Mouse (Mus musculus): ENCODE measurements at regions not wholly inside any gene's neighbourhood (a gene's known extent, or its start where the extent isn't known, plus 50 kb on each side); places are given as distances from the start of the nearest gene placed in this dataset.

- no peaks in the 10 kb centered on the region for H3K36me3 ChIP-seq
- H3K27ac ChIP-seq, result no peak overlapping the region
- 49% methylated on average over 1 of the region's 1 CpGs for WGBS
- no peak overlapping the region for H3K4me3 ChIP-seq (replicated peaks)
- no peaks in the 10 kb centered on the region for H3K27me3 ChIP-seq (replicated peaks)
- no peak overlapping the region for H3K4me2 ChIP-seq (replicated peaks)
- no peaks in the 10 kb centered on the region for H3K4me1 ChIP-seq (replicated peaks)
- H3K9ac ChIP-seq, result no peak overlapping the region
- H3K9me3 ChIP-seq, result no peaks in the 10 kb centered on the region
- no peak for ATAC-seq
Observed at GRCm38 (mm10) chr13:118985285-118985684, 315.7 kb downstream of the Fgf10 start.

- no peak overlapping the region for H3K27ac ChIP-seq
- no peaks in the 10 kb centered on the region for H3K36me3 ChIP-seq
- H3K4me1 ChIP-seq (replicated peaks), result no peaks in the 10 kb centered on the region
- no peak overlapping the region for H3K4me2 ChIP-seq (replicated peaks)
- WGBS, result 72% methylated on average over 6 of the region's 6 CpGs
- H3K9me3 ChIP-seq, result no peaks in the 10 kb centered on the region
- ATAC-seq, result no peak
- no peak overlapping the region for H3K4me3 ChIP-seq (replicated peaks)
- no peaks in the 10 kb centered on the region for H3K27me3 ChIP-seq (replicated peaks)
- no peak overlapping the region for H3K9ac ChIP-seq
Observed at GRCm38 (mm10) chr13:119025305-119025975, 355.8 kb downstream of the Fgf10 start.

DNA sequence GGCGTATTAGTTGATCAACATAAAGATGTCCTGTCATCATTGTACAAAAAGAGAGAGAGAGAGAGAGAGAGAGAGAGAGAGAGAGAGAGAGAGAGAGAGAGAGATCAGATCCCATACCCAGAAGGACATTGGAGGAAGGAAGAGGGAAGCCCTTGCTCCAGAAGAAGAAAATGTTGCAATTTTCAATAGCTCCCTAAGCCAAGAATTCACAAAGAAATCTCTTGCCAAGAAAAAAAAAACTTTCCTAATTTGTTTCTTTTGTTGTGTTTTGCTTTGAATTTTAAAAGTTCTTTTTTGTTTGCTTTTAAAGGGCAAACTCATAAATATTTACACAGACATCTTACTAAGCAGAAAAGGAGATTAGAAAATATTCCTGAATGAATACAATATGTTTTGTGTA is 370.0 kb downstream of the Fgf10 start:
- H3K36me3 ChIP-seq, result no peaks in the 10 kb centered on the region
- H3K9ac ChIP-seq, result no peak overlapping the region
- no peaks in the 10 kb centered on the region for H3K27me3 ChIP-seq (replicated peaks)
- ATAC-seq, result no peak
- no peaks in the 10 kb centered on the region for H3K4me1 ChIP-seq (replicated peaks)
- no peak overlapping the region for H3K27ac ChIP-seq
- H3K4me3 ChIP-seq (replicated peaks), result no peak overlapping the region
- no peaks in the 10 kb centered on the region for H3K9me3 ChIP-seq
- no peak overlapping the region for H3K4me2 ChIP-seq (replicated peaks)
- 91% methylated on average over 1 of the region's 1 CpGs for WGBS

DNA sequence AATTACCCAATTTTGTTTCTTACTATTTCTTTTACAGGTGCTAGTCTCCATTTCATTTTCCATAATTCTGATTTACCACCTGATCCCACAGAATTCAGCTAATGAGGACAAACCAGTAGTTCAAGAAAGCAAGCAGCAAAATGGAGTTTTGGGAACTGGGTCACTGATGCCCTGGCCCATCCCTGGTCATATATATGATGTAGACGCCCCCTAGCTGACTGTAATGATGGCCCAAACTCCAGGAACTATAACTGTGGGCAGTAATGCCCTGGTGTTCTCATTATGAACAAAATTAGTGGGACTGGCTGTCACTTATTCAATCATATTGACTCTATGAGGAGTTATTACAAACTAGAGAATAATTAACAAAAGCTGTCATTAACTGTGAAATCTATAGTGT is 375.5 kb downstream of the Fgf10 start:
- 63% methylated on average over 1 of the region's 1 CpGs for WGBS
- ATAC-seq, result no peak
- no peak overlapping the region for H3K9ac ChIP-seq
- no peak overlapping the region for H3K4me2 ChIP-seq (replicated peaks)
- H3K27me3 ChIP-seq (replicated peaks), result no peaks in the 10 kb centered on the region
- no peaks in the 10 kb centered on the region for H3K36me3 ChIP-seq
- H3K27ac ChIP-seq, result no peak overlapping the region
- H3K9me3 ChIP-seq, result no peaks in the 10 kb centered on the region
- no peak overlapping the region for H3K4me3 ChIP-seq (replicated peaks)
- no peaks in the 10 kb centered on the region for H3K4me1 ChIP-seq (replicated peaks)

- H3K4me3 ChIP-seq (replicated peaks), result no peak overlapping the region
- no peak overlapping the region for H3K27ac ChIP-seq
- H3K4me2 ChIP-seq (replicated peaks), result no peak overlapping the region
- H3K9me3 ChIP-seq, result no peaks in the 10 kb centered on the region
- no peak overlapping the region for H3K9ac ChIP-seq
- no peaks in the 10 kb centered on the region for H3K36me3 ChIP-seq
- 72% methylated on average over 6 of the region's 6 CpGs for WGBS
- no peaks in the 10 kb centered on the region for H3K27me3 ChIP-seq (replicated peaks)
- no peaks in the 10 kb centered on the region for H3K4me1 ChIP-seq (replicated peaks)
- no peak for ATAC-seq
Observed at GRCm38 (mm10) chr13:119068745-119069580, 359.4 kb upstream of the Paip1 start.

GRCm38 (mm10) chr13:119069581-119069936 is 358.8 kb upstream of the Paip1 start:
- H3K36me3 ChIP-seq, result no peaks in the 10 kb centered on the region
- ATAC-seq, result no peak
- H3K4me3 ChIP-seq (replicated peaks), result no peak overlapping the region
- H3K4me1 ChIP-seq (replicated peaks), result no peaks in the 10 kb centered on the region
- no peak overlapping the region for H3K4me2 ChIP-seq (replicated peaks)
- no peak overlapping the region for H3K27ac ChIP-seq
- no peaks in the 10 kb centered on the region for H3K9me3 ChIP-seq
- H3K9ac ChIP-seq, result no peak overlapping the region
- no peaks in the 10 kb centered on the region for H3K27me3 ChIP-seq (replicated peaks)
- 84% methylated on average over 7 of the region's 7 CpGs for WGBS

- WGBS, result 89% methylated on average over 4 of the region's 4 CpGs
- Histone ChIP-seq H3K27ac (no peak overlapping the region), H3K9me3 (no peaks in the 10 kb centered on the region), H3K27me3 (replicated peaks) (no peaks in the 10 kb centered on the region), H3K4me1 (replicated peaks) (no peaks in the 10 kb centered on the region), H3K9ac (no peak overlapping the region), H3K36me3 (no peaks in the 10 kb centered on the region), H3K4me2 (replicated peaks) (no peak overlapping the region), H3K4me3 (replicated peaks) (no peak overlapping the region)
- ATAC-seq, result no peak
Observed at GRCm38 (mm10) chr13:119079243-119079642, 349.2 kb upstream of the Paip1 start.

- Histone ChIP-seq H3K4me2 (replicated peaks) (no peak overlapping the region), H3K4me1 (replicated peaks) (no peaks in the 10 kb centered on the region), H3K27ac (no peak overlapping the region), H3K9ac (no peak overlapping the region), H3K9me3 (no peaks in the 10 kb centered on the region), H3K36me3 (no peaks in the 10 kb centered on the region), H3K4me3 (replicated peaks) (no peak overlapping the region), H3K27me3 (replicated peaks) (no peaks in the 10 kb centered on the region)
- no peak for ATAC-seq
- 29% methylated on average over 1 of the region's 1 CpGs for WGBS
Observed at GRCm38 (mm10) chr13:119081691-119082090, 346.7 kb upstream of the Paip1 start.

- H3K27ac ChIP-seq, result no peak overlapping the region
- no peak overlapping the region for H3K4me3 ChIP-seq (replicated peaks)
- H3K4me1 ChIP-seq (replicated peaks), result no peaks in the 10 kb centered on the region
- no peaks in the 10 kb centered on the region for H3K27me3 ChIP-seq (replicated peaks)
- H3K9ac ChIP-seq, result no peak overlapping the region
- 80% methylated on average over 3 of the region's 3 CpGs for WGBS
- no peak overlapping the region for H3K4me2 ChIP-seq (replicated peaks)
- H3K9me3 ChIP-seq, result no peaks in the 10 kb centered on the region
- no peaks in the 10 kb centered on the region for H3K36me3 ChIP-seq
- ATAC-seq, result no peak
Observed at GRCm38 (mm10) chr13:119117906-119118305, 310.5 kb upstream of the Paip1 start.

DNA sequence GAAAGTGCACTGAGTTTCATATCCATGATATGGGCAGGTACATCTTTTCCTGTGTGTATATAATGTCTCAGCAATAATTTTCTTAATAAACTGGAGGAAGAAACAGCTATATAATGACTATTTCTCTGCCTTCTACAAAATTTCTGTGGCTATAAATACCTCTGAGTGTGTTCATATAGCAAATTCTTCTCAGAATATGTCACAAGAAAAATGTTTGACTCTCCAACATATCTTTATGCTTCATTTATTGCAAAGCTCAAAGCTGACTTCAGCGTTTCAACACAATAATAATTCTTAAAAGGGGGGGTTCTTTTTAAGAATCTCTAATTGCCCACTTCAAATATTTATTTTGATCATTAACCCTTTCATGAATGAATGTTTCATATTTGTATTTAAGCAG is 310.0 kb upstream of the Paip1 start:
- no peaks in the 10 kb centered on the region for H3K27me3 ChIP-seq (replicated peaks)
- H3K4me3 ChIP-seq (replicated peaks), result no peak overlapping the region
- H3K9ac ChIP-seq, result no peak overlapping the region
- no peaks in the 10 kb centered on the region for H3K4me1 ChIP-seq (replicated peaks)
- no peak overlapping the region for H3K4me2 ChIP-seq (replicated peaks)
- no peaks in the 10 kb centered on the region for H3K9me3 ChIP-seq
- H3K27ac ChIP-seq, result no peak overlapping the region
- no peaks in the 10 kb centered on the region for H3K36me3 ChIP-seq
- ATAC-seq, result no peak
- WGBS, result 53% methylated on average over 1 of the region's 1 CpGs

DNA sequence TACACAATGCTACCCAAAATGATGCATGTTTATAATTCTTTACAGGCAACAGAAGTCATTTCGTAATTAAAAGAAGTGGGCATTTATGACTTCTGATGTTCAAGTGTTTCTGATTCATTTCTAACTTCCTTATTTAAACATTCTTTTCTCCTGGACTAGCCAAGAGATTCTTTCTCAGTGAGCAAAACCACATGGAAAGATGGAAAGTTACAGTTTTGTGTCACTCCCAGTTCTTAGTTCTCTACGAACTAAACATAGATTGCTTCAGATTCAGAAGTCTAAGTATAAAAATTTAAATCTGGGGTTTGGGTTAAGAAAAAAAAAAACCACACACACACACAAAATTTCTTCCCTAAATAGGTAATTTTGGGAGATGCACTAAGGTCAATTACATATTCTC is 288.0 kb upstream of the Paip1 start:
- Histone ChIP-seq H3K27ac (no peak overlapping the region), H3K9me3 (no peaks in the 10 kb centered on the region), H3K27me3 (replicated peaks) (no peaks in the 10 kb centered on the region), H3K9ac (no peak overlapping the region), H3K4me1 (replicated peaks) (no peaks in the 10 kb centered on the region), H3K4me3 (replicated peaks) (no peak overlapping the region), H3K36me3 (no peaks in the 10 kb centered on the region), H3K4me2 (replicated peaks) (no peak overlapping the region)
- ATAC-seq, result no peak
- 64% methylated on average over 2 of the region's 2 CpGs for WGBS

- Histone ChIP-seq H3K4me3 (replicated peaks) (no peak overlapping the region), H3K9me3 (no peaks in the 10 kb centered on the region), H3K4me1 (replicated peaks) (no peaks in the 10 kb centered on the region), H3K36me3 (no peaks in the 10 kb centered on the region), H3K27ac (no peak overlapping the region), H3K27me3 (replicated peaks) (no peaks in the 10 kb centered on the region), H3K9ac (no peak overlapping the region), H3K4me2 (replicated peaks) (no peak overlapping the region)
- WGBS, result 0% methylated on average over 1 of the region's 1 CpGs
- no peak for ATAC-seq
Observed at GRCm38 (mm10) chr13:119143351-119143750, 285.1 kb upstream of the Paip1 start.

DNA sequence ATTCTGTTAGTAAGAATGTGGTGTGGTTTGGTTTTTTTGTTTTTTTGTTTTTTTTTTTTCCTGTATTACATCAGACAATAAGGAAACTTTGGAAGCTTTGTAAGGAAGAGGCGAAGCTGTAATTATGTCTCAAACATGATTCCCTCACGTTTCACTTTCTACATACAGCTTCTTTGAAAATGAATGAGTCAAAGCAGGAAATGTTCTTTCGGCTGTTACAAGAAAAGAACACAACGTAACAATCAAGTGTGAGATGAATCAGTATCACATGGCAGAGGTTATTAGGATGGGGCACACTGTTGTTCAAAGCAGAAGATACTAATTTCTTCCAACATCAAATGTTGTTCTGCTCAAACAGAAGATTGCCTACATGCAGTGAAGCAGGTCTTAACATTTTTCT is 282.7 kb upstream of the Paip1 start:
- H3K4me1 ChIP-seq (replicated peaks), result no peaks in the 10 kb centered on the region
- H3K27me3 ChIP-seq (replicated peaks), result no peaks in the 10 kb centered on the region
- no peak overlapping the region for H3K27ac ChIP-seq
- WGBS, result 74% methylated on average over 4 of the region's 4 CpGs
- ATAC-seq, result no peak
- H3K4me2 ChIP-seq (replicated peaks), result no peak overlapping the region
- H3K4me3 ChIP-seq (replicated peaks), result no peak overlapping the region
- H3K9ac ChIP-seq, result no peak overlapping the region
- H3K36me3 ChIP-seq, result no peaks in the 10 kb centered on the region
- H3K9me3 ChIP-seq, result no peaks in the 10 kb centered on the region

Data from intestine, embryonic 15.5 days (tissue).